Mouse (Mus musculus): ENCODE results near the gene Defb26. TPM values are rescaled to one million over a fixed set of nuclear protein-coding genes. Genes with fewer than 3 reads are reported as not detected.

Gene Defb26
- total RNA-seq, 2 experiments from 2014 or later: not detected

GRCm38 (mm10) chr2:152476763-152477162 is 34.7 kb downstream of the Defb26 start, which contains the start of gene Defb20:
Defb20 (plus strand) TSS chr2:152477063.
- ATAC-seq (replicated peaks; ENCODE audit: low FRiP score, low TSS enrichment, poor library complexity, severe bottlenecking): no peak

- no peak for ATAC-seq (replicated peaks; ENCODE audit: low FRiP score, low TSS enrichment, poor library complexity, severe bottlenecking)
These were observed 39.1 kb downstream of the Defb26 start for GRCm38 (mm10) chr2:152472434-152472833.

GRCm38 (mm10) chr2:152470973-152471372 is 40.5 kb downstream of the Defb26 start:
- no peak; the same call in 1 of the 2 replicates for ATAC-seq (replicated peaks; ENCODE audit: low FRiP score, low TSS enrichment, poor library complexity, severe bottlenecking)

GRCm38 (mm10) chr2:152464570-152465150 is 46.8 kb downstream of the Defb26 start, which contains the start of gene Defb23:
Defb23 (minus strand) TSS chr2:152464620.
- no peak for ATAC-seq (replicated peaks; ENCODE audit: low FRiP score, low TSS enrichment, poor library complexity, severe bottlenecking)

GRCm38 (mm10) chr2:152459241-152459640 is 52.3 kb downstream of the Defb26 start:
- ATAC-seq (replicated peaks; ENCODE audit: low FRiP score, low TSS enrichment, poor library complexity, severe bottlenecking): no peak

Other genes starting within 250 kb of the Defb26 start
- gene Tbc1d20, start 217.9 kb downstream of the Defb26 start, total RNA-seq (2014; fragmentation: Nextera tagmentation): 23.5 and 27.8 TPM in 2 replicates
- 11.7 and 12.0 TPM in 2 replicates for gene Tbc1d20, start 217.9 kb downstream of the Defb26 start, total RNA-seq (2017)
- 120 and 125 TPM in 2 replicates for gene Rbck1, start 179.0 kb downstream of the Defb26 start, total RNA-seq (2014; fragmentation: Nextera tagmentation)
- 50.3 and 57.0 TPM in 2 replicates for gene Rbck1, start 179.0 kb downstream of the Defb26 start, total RNA-seq (2017)
- gene Trib3, start 167.7 kb downstream of the Defb26 start, total RNA-seq (2014; fragmentation: Nextera tagmentation): 1.0 TPM in 1 of 2 replicates, not detected in the other
- not detected in 2 replicates for gene Trib3, start 167.7 kb downstream of the Defb26 start, total RNA-seq (2017)
- not detected in 2 replicates for gene Nrsn2, start 135.1 kb downstream of the Defb26 start, total RNA-seq (2014; fragmentation: Nextera tagmentation)
- not detected in 2 replicates for gene Nrsn2, start 135.1 kb downstream of the Defb26 start, total RNA-seq (2017)
- 22.9 and 25.1 TPM in 2 replicates for gene Sox12, start 113.6 kb downstream of the Defb26 start, total RNA-seq (2014; fragmentation: Nextera tagmentation)
- 2.4 and 7.7 TPM in 2 replicates for gene Sox12, start 113.6 kb downstream of the Defb26 start, total RNA-seq (2017)
- gene Zcchc3, start 96.7 kb downstream of the Defb26 start, total RNA-seq (2014; fragmentation: Nextera tagmentation): 10.1 and 11.2 TPM in 2 replicates
- gene Zcchc3, start 96.7 kb downstream of the Defb26 start, total RNA-seq (2017): 6.6 and 7.8 TPM in 2 replicates
- gene 6820408C15Rik, start 96.1 kb downstream of the Defb26 start, total RNA-seq (2014; fragmentation: Nextera tagmentation): not detected in 2 replicates
- gene 6820408C15Rik, start 96.1 kb downstream of the Defb26 start, total RNA-seq (2017): not detected in 2 replicates
- not detected in 2 replicates for gene Defb23, start 47.1 kb downstream of the Defb26 start, total RNA-seq (2014; fragmentation: Nextera tagmentation)
- gene Defb23, start 47.1 kb downstream of the Defb26 start, total RNA-seq (2017): not detected in 2 replicates
- not detected in 2 replicates for gene Defb20, start 34.6 kb downstream of the Defb26 start, total RNA-seq (2014; fragmentation: Nextera tagmentation)
- not detected in 2 replicates for gene Defb20, start 34.6 kb downstream of the Defb26 start, total RNA-seq (2017)
- not detected in 2 replicates for gene Defb22, start 21.6 kb downstream of the Defb26 start, total RNA-seq (2014; fragmentation: Nextera tagmentation)
- not detected in 2 replicates for gene Defb22, start 21.6 kb downstream of the Defb26 start, total RNA-seq (2017)
- gene Defb28, start 6.6 kb upstream of the Defb26 start, total RNA-seq (2014; fragmentation: Nextera tagmentation): not detected in 2 replicates
- not detected in 2 replicates for gene Defb28, start 6.6 kb upstream of the Defb26 start, total RNA-seq (2017)
- gene Defb29, start 28.4 kb upstream of the Defb26 start, total RNA-seq (2014; fragmentation: Nextera tagmentation): not detected in 2 replicates
- gene Defb29, start 28.4 kb upstream of the Defb26 start, total RNA-seq (2017): not detected in 2 replicates
- not detected in 2 replicates for gene Gm17416, start 57.6 kb upstream of the Defb26 start, total RNA-seq (2014; fragmentation: Nextera tagmentation)
- gene Gm17416, start 57.6 kb upstream of the Defb26 start, total RNA-seq (2017): not detected in 2 replicates
- not detected in 2 replicates for gene Defb21, start 61.1 kb upstream of the Defb26 start, total RNA-seq (2014; fragmentation: Nextera tagmentation)
- gene Defb21, start 61.1 kb upstream of the Defb26 start, total RNA-seq (2017): not detected in 2 replicates
- gene Defb19, start 68.6 kb upstream of the Defb26 start, total RNA-seq (2014; fragmentation: Nextera tagmentation): not detected in 2 replicates
- gene Defb19, start 68.6 kb upstream of the Defb26 start, total RNA-seq (2017): not detected in 2 replicates
- not detected in 2 replicates for gene Defb45, start 87.7 kb upstream of the Defb26 start, total RNA-seq (2014; fragmentation: Nextera tagmentation)
- not detected in 2 replicates for gene Defb45, start 87.7 kb upstream of the Defb26 start, total RNA-seq (2017)
- not detected in 2 replicates for gene Defb36, start 92.6 kb upstream of the Defb26 start, total RNA-seq (2014; fragmentation: Nextera tagmentation)
- not detected in 2 replicates for gene Defb36, start 92.6 kb upstream of the Defb26 start, total RNA-seq (2017)
- not detected in 2 replicates for gene Defb25, start 111.4 kb upstream of the Defb26 start, total RNA-seq (2014; fragmentation: Nextera tagmentation)
- not detected in 2 replicates for gene Defb25, start 111.4 kb upstream of the Defb26 start, total RNA-seq (2017)
- gene Rem1, start 115.3 kb upstream of the Defb26 start, total RNA-seq (2014; fragmentation: Nextera tagmentation): 4.9 TPM in 1 of 2 replicates, not detected in the other
- gene Rem1, start 115.3 kb upstream of the Defb26 start, total RNA-seq (2017): not detected in 2 replicates
- 66.9 and 68.1 TPM in 2 replicates for gene H13, start 157.8 kb upstream of the Defb26 start, total RNA-seq (2014; fragmentation: Nextera tagmentation)
- gene H13, start 157.8 kb upstream of the Defb26 start, total RNA-seq (2017): 56.1 and 69.1 TPM in 2 replicates
- gene Mcts2, start 175.3 kb upstream of the Defb26 start, total RNA-seq (2014; fragmentation: Nextera tagmentation): 12.5 and 20.3 TPM in 2 replicates
- 5.8 and 6.2 TPM in 2 replicates for gene Mcts2, start 175.3 kb upstream of the Defb26 start, total RNA-seq (2017)
- gene Id1, start 224.6 kb upstream of the Defb26 start, total RNA-seq (2014; fragmentation: Nextera tagmentation): not detected in 2 replicates
- gene Id1, start 224.6 kb upstream of the Defb26 start, total RNA-seq (2017): not detected in 2 replicates
- gene Cox4i2, start 242.5 kb upstream of the Defb26 start, total RNA-seq (2014; fragmentation: Nextera tagmentation): not detected in 2 replicates
- gene Cox4i2, start 242.5 kb upstream of the Defb26 start, total RNA-seq (2017): not detected in 2 replicates